Mouse (Mus musculus) lung, adult 2 months (tissue): ENCODE results near the gene 1110032A03Rik.

Experiments used
- CTCF ChIP-seq: fragments of 200-500 bp; IDR thresholded peaks from 2 replicates; pipeline ENCODE4 v1.5.1; 2011; ENCODE audit warnings: mild to moderate bottlenecking, low read length, control low read depth; ENCODE audit not compliant: insufficient read depth
- POLR2A ChIP-seq: fragments of 200-500 bp; IDR thresholded peaks from 2 replicates; pipeline ENCODE4 v1.6.1; 2011; ENCODE audit warnings: low read depth, mild to moderate bottlenecking, control low read depth, low read length, borderline replicate concordance; ENCODE audit errors: extremely low read depth

DNA sequence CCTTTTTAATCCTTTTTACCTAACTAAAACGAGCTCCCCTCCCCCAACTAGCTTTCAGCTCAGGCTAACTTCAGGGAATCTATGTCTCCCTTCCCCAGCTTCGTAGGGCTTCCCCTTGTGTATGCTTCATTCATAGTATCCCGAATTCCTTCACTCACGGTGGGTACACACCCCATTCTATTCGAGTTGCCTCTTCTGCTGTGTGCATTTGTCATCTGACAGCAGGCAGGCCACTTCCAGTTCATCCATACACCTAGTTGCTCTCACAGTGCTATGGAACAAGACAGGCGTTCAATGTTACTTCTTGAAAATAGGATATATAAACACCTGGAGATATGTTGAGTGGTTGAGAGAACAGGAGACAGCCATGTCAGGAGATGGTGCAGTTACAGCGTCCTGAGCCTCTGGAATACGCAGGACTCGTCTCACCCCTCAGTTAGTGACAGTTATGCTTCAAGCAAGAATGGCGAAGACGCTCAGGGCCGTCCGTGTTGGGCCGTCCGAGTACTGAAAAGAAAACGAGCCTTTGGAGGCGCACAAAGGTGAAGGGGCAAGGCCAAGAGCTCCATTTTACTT is 7.7 kb downstream of the 1110032A03Rik start:
- TF ChIP-seq POLR2A: peak; percentile 81; the same call in 1 of the 2 replicates
- TF ChIP-seq CTCF: no peak
